Mouse (Mus musculus) C2C12 (cell line): ENCODE measurements around the gene Syn3. TPM values are rescaled to one million over a fixed set of nuclear protein-coding genes. Genes with fewer than 3 reads are reported as not detected.

ENCODE experiments used
- H3K27me3 ChIP-seq: one replicate; pipeline ENCODE4 v1.6.1; 2011; ENCODE audit not compliant: control insufficient read depth, insufficient read depth, insufficient read length
- H3K36me3 ChIP-seq: one replicate; pipeline ENCODE4 v1.6.1; 2011; ENCODE audit not compliant: control insufficient read depth, insufficient read depth
- H3K4me3 ChIP-seq: one replicate; pipeline ENCODE4 v1.5.1; 2011; ENCODE audit warnings: mild to moderate bottlenecking, control low read depth; ENCODE audit not compliant: poor library complexity, insufficient read depth, severe bottlenecking
- H3K79me2 ChIP-seq: one replicate; pipeline ENCODE4 v1.6.1; 2011; ENCODE audit not compliant: control insufficient read depth, insufficient read depth
- H3K79me3 ChIP-seq: one replicate; pipeline ENCODE4 v1.6.1; 2011; ENCODE audit warnings: low read depth, control low read depth
- H3ac ChIP-seq: one replicate; pipeline ENCODE3; 2011; ENCODE audit warnings: low read depth; ENCODE audit not compliant: control insufficient read depth, insufficient read length
- CEBPB ChIP-seq: IDR thresholded peaks from one replicate; pipeline ENCODE4 v1.6.1; 2011; ENCODE audit warnings: low read depth, mild to moderate bottlenecking, control low read depth, moderate library complexity
- CTCF ChIP-seq: IDR thresholded peaks from one replicate; pipeline ENCODE4 v1.5.1; 2011; ENCODE audit not compliant: control insufficient read depth, insufficient read depth, insufficient read length
- FOSL1 ChIP-seq: IDR thresholded peaks from one replicate; pipeline ENCODE4 v1.8.0; 2011; ENCODE audit warnings: mild to moderate bottlenecking, low read length; ENCODE audit not compliant: poor library complexity, insufficient read depth, severe bottlenecking
- MAX ChIP-seq: IDR thresholded peaks from one replicate; pipeline ENCODE4 v1.6.1; 2011; ENCODE audit warnings: mild to moderate bottlenecking, control low read depth
- MYOD1 ChIP-seq: IDR thresholded peaks from one replicate; pipeline ENCODE4 v1.6.1; 2011; ENCODE audit warnings: low read depth; ENCODE audit not compliant: control insufficient read depth, insufficient read length
- MYOG ChIP-seq: IDR thresholded peaks from one replicate; pipeline ENCODE4 v1.6.1; 2011; ENCODE audit not compliant: control insufficient read depth, insufficient read length; ENCODE audit errors: extremely low read depth
- USF1 ChIP-seq: IDR thresholded peaks from one replicate; pipeline ENCODE4 v1.6.1; 2011; ENCODE audit warnings: low read depth, mild to moderate bottlenecking, control low read depth, moderate library complexity
- polyA plus RNA-seq: library from polyadenylated mRNA; unstranded; fragments of >200 nt; fragmentation: generic; extraction: Trizol; gene quantifications from one replicate; pipeline ENCODE4 v1.2.1, GENCODE M21; 2012; ENCODE audit warnings: missing spikeins

The Syn3 gene
- polyA plus RNA-seq, 1 experiment, result 0.20 TPM

DNA sequence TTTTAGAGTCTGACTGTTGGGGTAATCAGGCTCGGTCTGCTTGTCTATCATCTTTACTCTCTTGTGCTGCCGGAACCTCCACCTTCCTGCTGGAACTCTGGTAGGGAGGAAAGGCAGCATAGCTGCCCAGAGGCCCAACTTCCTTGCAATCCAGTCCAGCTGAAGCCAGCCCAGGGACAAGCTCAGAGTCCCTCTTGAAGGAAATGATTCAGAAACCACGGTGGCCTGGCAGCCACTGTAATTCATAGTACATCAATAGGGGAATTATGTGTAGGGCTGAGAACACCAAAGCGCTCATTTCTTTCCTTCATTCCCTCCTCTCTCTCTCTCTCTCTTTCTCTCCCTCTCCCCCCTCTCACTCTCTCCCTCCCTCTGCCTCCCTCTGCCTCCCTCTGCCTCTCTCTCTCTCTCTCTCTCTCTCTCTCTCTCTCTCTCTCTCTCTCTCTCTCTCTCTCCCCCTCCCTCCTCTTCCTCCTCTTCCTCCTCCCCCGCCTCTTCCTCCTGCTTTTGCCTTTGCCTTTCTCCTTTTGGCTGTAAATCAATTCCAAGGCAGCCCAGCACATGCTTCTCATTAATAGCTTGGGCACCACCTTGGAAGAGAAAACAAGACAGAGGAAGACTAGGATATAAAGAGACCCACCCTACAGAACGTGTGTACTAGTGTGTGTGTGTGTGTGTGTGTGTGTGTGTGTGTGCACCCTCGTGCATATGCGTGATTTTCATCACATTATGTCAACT lies 315.4 kb downstream of the Syn3 start:
- Histone ChIP-seq H3K79me3 (no peaks in the 10 kb centered on the region), H3K79me2 (no peaks in the 10 kb centered on the region), H3K4me3 (no peak overlapping the region), H3ac (no peak overlapping the region), H3K36me3 (no peaks in the 10 kb centered on the region), H3K27me3 (no peaks in the 10 kb centered on the region)
- TF ChIP-seq CTCF, result no peak
- no peak for TF ChIP-seq MYOG
- no peak for TF ChIP-seq MAX
- no peak for TF ChIP-seq FOSL1
- no peak for TF ChIP-seq MYOD1
- TF ChIP-seq CEBPB, result no peak
- no peak for TF ChIP-seq USF1

GRCm38 (mm10) chr10:86182183-86182805 lies 316.4 kb downstream of the Syn3 start:
- H3K27me3 ChIP-seq, result no peaks in the 10 kb centered on the region
- no peak overlapping the region for H3ac ChIP-seq
- H3K79me3 ChIP-seq, result no peaks in the 10 kb centered on the region
- no peak overlapping the region for H3K4me3 ChIP-seq
- no peaks in the 10 kb centered on the region for H3K79me2 ChIP-seq
- H3K36me3 ChIP-seq, result no peaks in the 10 kb centered on the region
- TF ChIP-seq FOSL1 (no peak), MAX (no peak), CEBPB (no peak), MYOD1 (no peak), USF1 (no peak), MYOG (no peak)

DNA sequence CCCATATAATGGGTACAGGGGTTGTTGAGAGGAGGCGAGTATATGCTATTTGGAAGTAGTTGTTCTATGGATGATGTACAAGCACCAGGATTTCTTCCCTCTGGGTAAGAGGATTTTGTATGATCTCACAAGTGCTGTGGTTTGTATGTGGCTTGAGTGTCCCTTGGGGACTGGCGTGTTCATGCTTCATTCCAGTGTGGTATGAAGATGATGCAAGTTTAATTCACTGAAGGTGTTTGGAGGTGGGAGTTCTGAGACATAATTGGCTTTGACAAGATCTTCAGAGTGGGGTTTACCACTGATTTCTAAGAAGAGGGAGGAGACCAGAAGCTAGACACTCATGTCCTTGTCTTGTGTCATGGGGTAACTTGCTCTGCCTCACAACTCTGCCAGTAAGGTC lies 322.3 kb downstream of the Syn3 start:
- TF ChIP-seq MYOG, result no peak
- TF ChIP-seq USF1, result no peak
- TF ChIP-seq CEBPB, result peak; percentile 88
- peak; percentile 29 for TF ChIP-seq MAX
- H3K79me2 ChIP-seq, result no peaks in the 10 kb centered on the region
- H3K79me3 ChIP-seq, result no peaks in the 10 kb centered on the region
- no peaks in the 10 kb centered on the region for H3K36me3 ChIP-seq
- no peaks in the 10 kb centered on the region for H3K27me3 ChIP-seq
- no peak overlapping the region for H3K4me3 ChIP-seq
- no peak overlapping the region for H3ac ChIP-seq

DNA sequence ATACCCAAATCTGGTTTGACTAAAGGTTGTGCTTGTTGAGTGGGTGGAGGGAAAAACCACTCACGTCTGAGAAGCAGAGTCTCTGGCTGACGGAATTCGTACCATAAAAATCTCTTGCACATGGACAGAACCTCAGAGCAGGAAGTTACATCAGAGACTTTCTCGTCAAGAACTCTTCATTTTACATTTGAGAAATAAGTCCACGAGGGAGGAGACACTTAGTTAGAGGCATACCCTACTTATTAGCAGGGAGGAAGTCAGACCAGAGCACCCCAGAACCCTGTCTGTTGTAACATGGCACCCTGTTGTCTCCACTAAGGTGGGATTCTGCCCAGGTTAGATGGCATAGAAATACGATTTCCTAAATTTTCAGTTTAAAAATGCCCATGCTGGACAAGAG lies 324.7 kb downstream of the Syn3 start:
- H3K79me3 ChIP-seq, result no peaks in the 10 kb centered on the region
- no peak for TF ChIP-seq USF1
- TF ChIP-seq MYOG, result no peak
- TF ChIP-seq FOSL1, result no peak
- TF ChIP-seq MAX, result no peak
- no peak for TF ChIP-seq MYOD1

DNA sequence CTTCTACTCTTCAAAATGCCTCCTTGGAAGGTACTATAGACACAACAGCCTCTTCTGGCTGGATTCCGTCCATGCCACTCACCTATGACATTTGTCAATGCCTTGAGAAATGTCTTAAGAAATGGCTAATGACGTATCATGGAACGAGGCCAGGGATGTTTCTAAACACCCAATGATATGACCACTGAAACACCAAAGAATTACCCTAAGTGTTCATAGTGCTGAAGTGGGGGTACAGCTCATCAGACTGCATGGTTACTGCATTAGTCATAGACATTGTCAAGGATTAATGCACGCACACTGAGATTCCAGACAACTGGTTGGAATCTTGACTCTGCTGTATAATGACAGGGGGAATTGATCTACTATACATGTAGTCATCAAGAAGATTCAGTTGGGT lies 325.4 kb downstream of the Syn3 start:
- H3ac ChIP-seq, result no peak overlapping the region
- no peaks in the 10 kb centered on the region for H3K27me3 ChIP-seq
- no peaks in the 10 kb centered on the region for H3K79me3 ChIP-seq
- TF ChIP-seq CEBPB (peak; percentile 81), FOSL1 (peak; percentile 97), MAX (no peak), MYOD1 (peak; percentile 59)
- no peaks in the 10 kb centered on the region for H3K79me2 ChIP-seq
- no peaks in the 10 kb centered on the region for H3K36me3 ChIP-seq
- no peak overlapping the region for H3K4me3 ChIP-seq

More for the DNA sequence above, 324.7 kb downstream of the Syn3 start:
- no peaks in the 10 kb centered on the region for H3K27me3 ChIP-seq
- no peak overlapping the region for H3ac ChIP-seq
- no peaks in the 10 kb centered on the region for H3K36me3 ChIP-seq
- no peaks in the 10 kb centered on the region for H3K79me2 ChIP-seq
- no peak overlapping the region for H3K4me3 ChIP-seq

GRCm38 (mm10) chr10:86171246-86171645 lies 327.4 kb downstream of the Syn3 start:
- H3K79me2 ChIP-seq, result no peaks in the 10 kb centered on the region

More at GRCm38 (mm10) chr10:86171246-86171645, 327.4 kb downstream of the Syn3 start:
- Histone ChIP-seq H3K27me3 (no peaks in the 10 kb centered on the region), H3K79me3 (no peaks in the 10 kb centered on the region), H3K4me3 (no peak overlapping the region), H3ac (no peak overlapping the region), H3K36me3 (no peaks in the 10 kb centered on the region)
- TF ChIP-seq CTCF (no peak), MAX (peak; percentile 12), CEBPB (no peak), FOSL1 (peak; percentile 95), MYOG (no peak), MYOD1 (peak; percentile 78)
